Mouse (Mus musculus) hindbrain, embryonic 11.5 days (tissue): ENCODE data around the gene D930020B18Rik. TPM values are rescaled to one million over a fixed set of nuclear protein-coding genes. Genes with fewer than 3 reads are reported as not detected.

ENCODE experiments used
- ATAC-seq: fragments of 200-750 bp; cut with Nextera tagmentation; 2 replicates; pipeline ENCODE4 v1.8.0; 2017; ENCODE audit warnings: mild to moderate bottlenecking, moderate TSS enrichment, moderate library complexity; ENCODE audit not compliant: low FRiP score
- DNase-seq: peaks from one replicate; pipeline ENCODE4 v3.0.0-alpha.2; 2015; ENCODE audit warnings: low spot score
- H3K27ac ChIP-seq: fragments of 300-500 bp; sonication (generic); 2 replicates; pipeline ENCODE4 v1.5.1; 2014; ENCODE audit warnings: mild to moderate bottlenecking, low read depth, low read length
- H3K27me3 ChIP-seq: fragments of 300-500 bp; sonication (generic); 2 replicates; pipeline ENCODE4 v1.6.1; 2014; ENCODE audit warnings: mild to moderate bottlenecking, low read length, moderate library complexity, mixed read lengths; ENCODE audit not compliant: control insufficient read depth, insufficient read depth
- H3K36me3 ChIP-seq: fragments of 300-500 bp; sonication (generic); 2 replicates; pipeline ENCODE4 v1.6.1; 2014; ENCODE audit warnings: mild to moderate bottlenecking, low read length, moderate library complexity, mixed read lengths; ENCODE audit not compliant: control insufficient read depth, insufficient read depth
- H3K4me1 ChIP-seq: fragments of 300-500 bp; sonication (generic); replicated peaks from 2 replicates; pipeline ENCODE4 v1.6.1; 2014; ENCODE audit warnings: low read length, mixed read lengths; ENCODE audit not compliant: control insufficient read depth, insufficient read depth
- H3K4me2 ChIP-seq: fragments of 300-500 bp; sonication (generic); replicated peaks from 2 replicates; pipeline ENCODE4 v1.6.1; 2014; ENCODE audit warnings: mild to moderate bottlenecking, low read depth, low read length
- H3K4me3 ChIP-seq: fragments of 300-500 bp; sonication (generic); 2 replicates; pipeline ENCODE4 v1.5.1; 2014; ENCODE audit warnings: low read depth, low read length
- H3K9ac ChIP-seq: fragments of 300-500 bp; sonication (generic); 2 replicates; pipeline ENCODE4 v1.6.1; 2014; ENCODE audit warnings: low read depth, low read length
- H3K9me3 ChIP-seq: fragments of 300-500 bp; sonication (generic); 2 replicates; pipeline ENCODE4 v1.6.1; 2016; ENCODE audit warnings: low read length; ENCODE audit not compliant: control insufficient read depth
- WGBS: fragments of 180-500 bp; shearing (Covaris S2); extraction: QIAGEN DNeasy Blood & Tissue Kit; methylation state at CpG from one replicate; pipeline ENCODE4 v1.1.7; 2014; 5-methylcytosine and 5-hydroxymethylcytosine counted together
- polyA plus RNA-seq: library from polyadenylated mRNA; unstranded; fragments of >200 nt; fragmentation: Nextera tagmentation; extraction: Ambion mirVana; gene quantifications from 2 replicates; pipeline ENCODE4 v1.2.1, GENCODE M21; 2014

The D930020B18Rik gene
- polyA plus RNA-seq, 1 experiment from 2014 or later, result 0.22 TPM

DNA sequence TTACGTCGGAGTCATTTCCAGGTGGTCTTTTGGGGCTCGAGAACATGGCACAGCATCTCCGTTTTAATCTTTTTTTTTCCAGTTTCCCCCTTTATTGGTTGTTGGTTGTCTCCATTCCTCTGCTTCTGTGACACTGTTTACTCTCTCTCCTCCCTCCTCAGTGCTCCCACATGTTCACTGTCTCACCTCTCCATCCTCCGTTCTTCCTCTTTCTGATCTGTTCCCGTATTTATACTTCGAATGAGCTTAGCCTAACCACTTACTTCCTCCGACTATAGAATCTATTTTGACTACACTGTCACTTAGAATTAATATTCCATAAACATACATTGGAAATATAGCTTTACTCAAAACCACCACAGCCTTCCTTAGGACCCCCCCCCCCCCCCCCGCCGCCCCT is 41.2 kb downstream of the D930020B18Rik start:
- Histone ChIP-seq H3K4me2 (no peak overlapping the region), H3K9ac (no peak overlapping the region), H3K27me3 (no peaks in the 10 kb centered on the region), H3K36me3 (no peaks in the 10 kb centered on the region), H3K27ac (no peak overlapping the region), H3K9me3 (no peaks in the 10 kb centered on the region), H3K4me1 (no peaks in the 10 kb centered on the region), H3K4me3 (no peak overlapping the region)
- no peak for ATAC-seq
- no peak for DNase-seq
- WGBS, result 93% methylated on average over 10 of the region's 10 CpGs

DNA sequence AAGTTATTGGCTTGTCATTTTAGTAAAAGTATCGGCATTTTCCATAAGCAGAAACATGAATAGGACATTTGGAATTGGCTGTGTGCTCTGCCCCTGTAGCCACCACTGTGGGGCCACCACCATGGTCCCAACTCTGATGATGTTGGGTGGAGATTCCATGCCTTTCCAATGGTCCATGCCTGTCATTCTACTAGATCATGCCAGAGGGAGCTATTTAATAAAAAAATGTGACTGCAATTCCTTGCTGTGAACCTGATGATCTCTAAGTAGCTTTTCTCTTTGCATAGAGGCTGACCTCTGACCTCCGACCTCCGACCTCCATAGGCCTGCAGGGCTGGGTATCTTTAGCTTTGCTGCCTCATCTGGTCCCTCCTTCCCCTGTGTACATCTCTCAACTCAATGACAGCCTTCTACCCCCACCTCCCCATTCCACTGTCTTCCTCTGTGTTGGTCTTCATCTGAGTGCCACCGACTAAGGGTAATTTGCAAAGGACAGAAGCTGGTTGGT is 44.8 kb downstream of the D930020B18Rik start:
- no peaks in the 10 kb centered on the region for H3K27me3 ChIP-seq
- no peak overlapping the region for H3K27ac ChIP-seq
- ATAC-seq (no peak), DNase-seq (peak; percentile 24)
- no peaks in the 10 kb centered on the region for H3K4me1 ChIP-seq
- no peaks in the 10 kb centered on the region for H3K9me3 ChIP-seq
- no peak overlapping the region for H3K9ac ChIP-seq
- WGBS, result 76% methylated on average over 4 of the region's 4 CpGs
- no peak overlapping the region for H3K4me3 ChIP-seq
- H3K4me2 ChIP-seq, result no peak overlapping the region
- H3K36me3 ChIP-seq, result no peaks in the 10 kb centered on the region

DNA sequence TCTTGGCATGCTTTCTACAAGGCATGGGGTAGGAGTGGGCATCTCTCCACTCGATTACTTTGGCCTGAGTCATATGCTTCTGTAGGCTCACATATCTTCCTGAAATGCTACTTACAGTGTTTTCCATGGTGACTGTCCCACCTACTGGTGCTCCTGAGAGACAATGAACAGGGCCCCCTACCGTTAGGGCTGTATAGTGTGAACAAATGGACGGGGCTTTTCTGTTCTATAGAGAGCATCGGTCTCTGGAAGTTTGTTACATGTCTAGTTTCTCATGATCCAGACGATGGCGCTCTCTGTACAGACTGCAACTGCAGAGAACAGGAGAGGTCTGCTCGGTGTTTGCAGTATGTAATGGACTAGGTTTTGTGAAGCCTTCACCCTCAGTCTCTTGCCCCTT is 46.1 kb downstream of the D930020B18Rik start:
- Histone ChIP-seq H3K36me3 (no peaks in the 10 kb centered on the region), H3K4me3 (no peak overlapping the region), H3K9me3 (no peaks in the 10 kb centered on the region), H3K27me3 (no peaks in the 10 kb centered on the region), H3K4me1 (no peaks in the 10 kb centered on the region), H3K4me2 (no peak overlapping the region), H3K9ac (no peak overlapping the region), H3K27ac (no peak overlapping the region)
- WGBS, result 76% methylated on average over 7 of the region's 7 CpGs
- ATAC-seq, result no peak
- no peak for DNase-seq

DNA sequence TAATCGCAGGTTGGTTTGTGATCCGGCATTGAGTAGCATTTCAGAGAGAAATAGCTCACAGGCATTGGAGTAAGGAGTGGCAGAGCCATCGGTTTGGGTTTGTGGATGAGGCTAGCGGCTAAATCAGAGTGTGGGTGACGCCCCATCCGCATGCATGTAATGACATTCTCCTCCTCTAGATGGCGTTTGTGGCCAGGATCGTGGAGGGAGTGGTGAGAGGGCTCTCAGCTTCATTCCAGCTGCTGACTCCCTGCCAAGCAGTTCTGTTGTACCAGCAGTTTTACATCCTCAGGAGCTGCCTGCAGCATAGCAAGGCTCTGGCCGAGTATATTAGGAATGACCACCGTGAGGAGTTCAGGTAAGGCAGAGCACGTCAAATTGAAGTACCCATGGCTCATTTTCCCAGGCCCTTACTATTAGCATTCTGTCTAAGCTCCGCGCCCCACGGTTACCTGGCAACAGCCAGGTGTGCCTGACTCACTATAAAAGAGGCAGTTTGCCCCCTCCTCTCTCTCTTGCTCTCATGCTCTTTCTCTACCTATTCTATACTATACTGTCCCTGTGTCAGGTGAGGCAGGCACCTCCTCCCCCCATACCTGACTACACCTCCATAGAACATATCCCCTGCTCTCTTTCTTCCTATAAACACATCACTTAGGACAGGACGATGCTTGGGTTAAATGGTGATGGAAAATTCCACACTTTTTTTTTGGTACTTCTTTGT is 48.4 kb downstream of the D930020B18Rik start:
- ATAC-seq, result peak; percentile 81
- H3K4me1 ChIP-seq, result no peaks in the 10 kb centered on the region
- no peak overlapping the region for H3K9ac ChIP-seq
- 21% methylated on average over 15 of the region's 15 CpGs for WGBS
- DNase-seq, result peak; percentile 86
- H3K9me3 ChIP-seq, result no peaks in the 10 kb centered on the region
- no peaks in the 10 kb centered on the region for H3K27me3 ChIP-seq
- H3K27ac ChIP-seq, result no peak overlapping the region
- H3K4me2 ChIP-seq, result no peak overlapping the region
- H3K36me3 ChIP-seq, result no peaks in the 10 kb centered on the region
- H3K4me3 ChIP-seq, result no peak overlapping the region

DNA sequence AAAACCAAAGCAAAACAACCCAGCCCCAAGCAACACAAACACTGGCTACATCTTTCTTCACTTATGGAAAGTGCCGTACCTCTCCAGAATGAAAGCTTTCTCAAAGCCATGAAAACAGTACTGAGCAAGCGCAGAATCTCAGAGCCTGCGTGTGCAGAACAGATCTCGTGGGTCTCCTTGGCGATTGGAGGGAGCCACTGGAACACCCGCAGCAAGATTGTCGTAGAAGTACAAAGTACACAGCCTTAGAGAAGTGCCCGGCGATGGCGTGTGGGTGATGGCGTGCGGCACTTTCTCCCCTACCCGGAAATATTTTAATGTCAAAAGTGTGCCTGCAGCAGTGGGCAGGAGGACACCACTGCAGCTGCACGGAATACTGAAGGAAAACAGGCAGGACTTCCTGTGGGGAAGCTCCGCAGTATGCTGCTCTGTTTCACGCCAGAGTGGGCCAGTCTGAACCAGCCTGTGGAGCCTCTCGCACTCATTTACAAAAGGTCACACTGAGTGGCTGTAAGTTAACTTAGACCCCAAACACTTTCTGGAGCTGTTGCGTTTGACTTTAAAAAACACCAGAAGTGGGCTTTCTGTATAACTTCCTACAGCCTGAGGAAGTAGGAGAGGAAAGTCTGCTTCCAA is 51.7 kb downstream of the D930020B18Rik start:
- peak; percentile 16 for DNase-seq
- no peak overlapping the region for H3K27ac ChIP-seq

DNA sequence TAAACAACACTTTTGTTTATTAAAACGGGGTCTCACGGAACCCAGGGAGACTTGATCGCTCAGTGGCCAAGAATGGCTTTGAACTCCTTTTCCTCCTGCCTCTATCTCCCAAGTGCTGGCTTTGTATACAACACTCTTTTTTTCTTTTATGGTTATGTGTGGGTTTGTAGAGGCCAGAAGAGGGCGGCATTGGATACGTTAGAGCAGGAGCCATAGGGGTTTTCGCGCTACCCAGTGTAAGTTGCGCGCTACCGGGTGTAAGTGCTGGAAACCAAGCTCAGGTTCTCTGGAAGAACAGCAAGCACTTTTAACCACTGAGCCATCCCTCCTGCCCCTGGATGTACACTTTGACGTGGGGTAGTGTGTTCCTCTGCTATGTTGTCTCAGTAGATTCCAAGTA is 53.2 kb downstream of the D930020B18Rik start:
- ATAC-seq (no peak), DNase-seq (no peak)
- Histone ChIP-seq H3K9me3 (no peaks in the 10 kb centered on the region), H3K4me3 (no peak overlapping the region), H3K4me2 (no peak overlapping the region), H3K9ac (no peak overlapping the region), H3K36me3 (no peaks in the 10 kb centered on the region), H3K27me3 (no peaks in the 10 kb centered on the region), H3K27ac (no peak overlapping the region), H3K4me1 (no peaks in the 10 kb centered on the region)
- 84% methylated on average over 11 of the region's 11 CpGs for WGBS

More for the DNA sequence above, 51.7 kb downstream of the D930020B18Rik start:
- Histone ChIP-seq H3K4me3 (no peak overlapping the region), H3K4me1 (no peaks in the 10 kb centered on the region), H3K27me3 (no peaks in the 10 kb centered on the region), H3K9me3 (no peaks in the 10 kb centered on the region), H3K4me2 (no peak overlapping the region), H3K36me3 (no peaks in the 10 kb centered on the region), H3K9ac (no peak overlapping the region)
- ATAC-seq, result no peak
- 40% methylated on average over 18 of the region's 18 CpGs for WGBS

DNA sequence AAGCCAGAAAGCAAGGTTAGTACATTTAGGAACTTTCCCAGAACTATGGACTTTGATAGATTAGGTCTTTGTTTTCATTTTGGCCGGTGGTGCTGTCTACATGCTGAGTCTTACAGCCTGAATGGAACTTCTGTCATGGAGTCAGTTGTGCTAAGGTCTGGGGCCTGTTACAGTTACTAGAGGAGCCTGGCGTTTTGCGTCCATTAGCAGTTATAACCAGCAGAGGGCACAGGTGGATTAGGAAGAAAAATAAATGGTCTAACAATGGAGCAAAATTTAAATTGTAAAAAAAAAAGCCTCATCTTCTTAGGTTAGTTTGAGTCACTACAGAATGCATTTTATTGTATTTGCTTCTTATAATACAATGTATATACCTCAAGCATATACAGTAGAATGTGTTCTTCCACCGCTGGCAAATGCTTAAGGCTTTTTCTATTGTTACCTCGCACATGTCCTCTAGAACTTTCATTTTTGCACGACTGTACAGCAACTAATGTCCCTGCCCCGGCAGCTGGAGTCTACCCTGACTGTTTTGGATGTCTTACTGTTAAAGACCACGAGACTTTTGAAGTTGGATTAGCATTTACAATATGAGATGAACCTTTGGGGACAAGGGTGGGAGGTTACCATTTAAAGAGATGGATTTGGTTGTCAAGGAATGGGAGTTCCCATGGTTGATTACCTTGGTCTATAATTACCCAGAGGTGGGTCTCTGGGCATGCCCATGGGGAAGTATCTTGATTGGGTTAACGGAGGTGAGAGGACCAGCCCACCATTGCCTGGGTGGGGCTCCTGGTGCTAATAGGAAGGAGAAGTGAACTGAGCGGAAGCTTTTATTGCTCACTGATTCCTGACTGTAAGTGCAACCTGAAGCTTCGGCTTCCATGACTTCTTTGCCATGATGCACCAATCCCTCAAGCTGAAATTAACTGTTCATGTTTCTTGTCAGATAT is 60.2 kb downstream of the D930020B18Rik start:
- H3K9ac ChIP-seq, result no peak overlapping the region
- no peaks in the 10 kb centered on the region for H3K9me3 ChIP-seq
- no peak overlapping the region for H3K4me3 ChIP-seq
- DNase-seq (peak; percentile 71), ATAC-seq (no peak)
- H3K4me2 ChIP-seq, result no peak overlapping the region
- H3K27ac ChIP-seq, result no peak overlapping the region
- WGBS, result 69% methylated on average over 11 of the region's 11 CpGs
- H3K36me3 ChIP-seq, result no peaks in the 10 kb centered on the region
- no peaks in the 10 kb centered on the region for H3K27me3 ChIP-seq
- no peaks in the 10 kb centered on the region for H3K4me1 ChIP-seq

DNA sequence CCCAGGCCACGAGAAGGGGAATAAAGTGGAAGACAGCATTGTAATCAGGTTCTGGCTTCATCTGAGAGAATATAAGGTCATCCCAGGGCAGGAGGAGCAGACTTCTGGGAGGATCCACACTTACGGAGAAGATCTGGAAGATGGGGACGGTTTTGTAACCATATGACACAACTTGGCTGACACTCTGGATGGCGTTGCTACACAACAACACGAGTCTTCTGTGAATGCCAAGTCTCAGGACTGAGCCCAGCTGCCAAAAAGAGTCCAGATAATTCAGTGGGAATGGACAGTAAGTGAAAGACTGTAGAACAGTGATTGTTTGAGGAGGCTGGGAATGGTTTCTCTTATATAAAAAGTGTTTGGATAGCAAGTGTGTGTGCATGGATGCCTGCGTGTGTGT is 62.2 kb downstream of the D930020B18Rik start:
- Histone ChIP-seq H3K9ac (no peak overlapping the region), H3K4me1 (no peaks in the 10 kb centered on the region), H3K9me3 (no peaks in the 10 kb centered on the region), H3K4me3 (no peak overlapping the region), H3K27ac (no peak overlapping the region), H3K36me3 (no peaks in the 10 kb centered on the region), H3K27me3 (no peaks in the 10 kb centered on the region), H3K4me2 (no peak overlapping the region)
- no peak for DNase-seq
- no peak for ATAC-seq
- 88% methylated on average over 6 of the region's 6 CpGs for WGBS
